Mouse (Mus musculus): ENCODE data around the gene Slc3a1. TPM values are rescaled to one million over a fixed set of nuclear protein-coding genes. Genes with fewer than 3 reads are reported as not detected.

The Slc3a1 gene
- polyA plus RNA-seq (2017; shearing (Covaris generic)), result 0.44 TPM

GRCm38 (mm10) chr17:85028093-85028739 is at the start of gene Slc3a1:
Slc3a1 (plus strand) TSS chr17:85028376.

GRCm38 (mm10) chr17:85090120-85091099 is 62.2 kb downstream of the Slc3a1 start, which contains the start of the genes Prepl and Camkmt:
Prepl (minus strand) TSS chr17:85090241.
Camkmt (plus strand) TSS chr17:85090552.

Other genes with a start within 250 kb of the Slc3a1 start
- gene Lrpprc, start 237.6 kb upstream of the Slc3a1 start, polyA plus RNA-seq (2017; shearing (Covaris generic)), result 28.7 TPM
- gene Ppm1b, start 71.6 kb upstream of the Slc3a1 start, polyA plus RNA-seq (2017; shearing (Covaris generic)), result 124 TPM
- gene Prepl, start 61.9 kb downstream of the Slc3a1 start, polyA plus RNA-seq (2017; shearing (Covaris generic)), result 11.9 TPM
- 7.3 TPM for gene Camkmt, start 62.2 kb downstream of the Slc3a1 start, polyA plus RNA-seq (2017; shearing (Covaris generic))

Data from effector memory CD4-positive, alpha-beta T cell, adult 7 months (primary cell).